Mouse (Mus musculus) erythroblast, embryonic 14.5 days (primary cell): Measurements from ENCODE around the gene Kcna10. TPM values are rescaled to one million over a fixed set of nuclear protein-coding genes. Genes with fewer than 3 reads are reported as not detected.

Experiments
- H3K27me3 ChIP-seq: 2 replicates; pipeline ENCODE4 v1.6.1; 2012; ENCODE audit warnings: inconsistent platforms; ENCODE audit not compliant: control insufficient read depth
- H3K36me3 ChIP-seq: 2 replicates; pipeline ENCODE4 v1.6.1; 2012; ENCODE audit warnings: mild to moderate bottlenecking, inconsistent platforms; ENCODE audit not compliant: control insufficient read depth
- H3K4me1 ChIP-seq: 2 replicates; pipeline ENCODE4 v1.6.1; 2012; ENCODE audit warnings: inconsistent platforms; ENCODE audit not compliant: control insufficient read depth
- H3K4me3 ChIP-seq: replicated peaks from 2 replicates; pipeline ENCODE3; 2012; ENCODE audit warnings: moderate library complexity, mild to moderate bottlenecking, inconsistent platforms
- H3K9me3 ChIP-seq: 2 replicates; pipeline ENCODE4 v1.6.1; 2012; ENCODE audit warnings: low read length, inconsistent platforms, mixed read lengths; ENCODE audit not compliant: control insufficient read depth
- GATA1 ChIP-seq: IDR thresholded peaks from 2 replicates; pipeline ENCODE4 v1.6.1; 2012; ENCODE audit warnings: low read length, inconsistent platforms, mixed read lengths
- TAL1 ChIP-seq: IDR thresholded peaks from 3 replicates; pipeline ENCODE4 v1.6.1; 2012; ENCODE audit warnings: low read length, inconsistent platforms, mixed read lengths
- polyA plus RNA-seq: library from polyadenylated mRNA; stranded (reverse); fragments of >175 nt; gene quantifications from 2 replicates; pipeline ENCODE4 v1.2.3, GENCODE M21; 2012

Kcna10 gene
- not detected in 2 replicates for polyA plus RNA-seq

DNA sequence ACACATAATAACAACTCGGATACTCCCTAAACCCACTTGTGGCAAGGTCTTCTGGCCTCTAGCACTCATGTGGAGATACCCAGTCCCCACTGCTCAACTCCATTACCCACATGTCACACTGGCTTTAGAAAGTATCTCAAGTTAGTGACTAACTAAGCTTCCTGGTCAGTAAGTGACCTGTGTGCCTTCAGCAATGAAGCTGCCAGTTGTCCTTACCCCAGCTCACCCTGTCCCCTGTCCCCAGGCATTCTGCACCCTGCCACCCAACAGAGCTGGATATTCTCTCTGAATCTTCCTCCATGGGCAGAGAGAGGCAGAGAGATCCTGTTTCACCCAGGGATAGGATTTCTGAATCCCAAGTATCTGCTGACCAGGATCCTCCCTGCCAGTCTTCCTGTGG is at the start of gene Kcna10:
Gene Kcna10, plus strand, starts transcription at position 301 of the 400 bp plus-strand sequence.
- Histone ChIP-seq H3K4me3 (no peak within 1 kb of the TSS), H3K27me3 (no peaks in the 10 kb centered on the region)

DNA sequence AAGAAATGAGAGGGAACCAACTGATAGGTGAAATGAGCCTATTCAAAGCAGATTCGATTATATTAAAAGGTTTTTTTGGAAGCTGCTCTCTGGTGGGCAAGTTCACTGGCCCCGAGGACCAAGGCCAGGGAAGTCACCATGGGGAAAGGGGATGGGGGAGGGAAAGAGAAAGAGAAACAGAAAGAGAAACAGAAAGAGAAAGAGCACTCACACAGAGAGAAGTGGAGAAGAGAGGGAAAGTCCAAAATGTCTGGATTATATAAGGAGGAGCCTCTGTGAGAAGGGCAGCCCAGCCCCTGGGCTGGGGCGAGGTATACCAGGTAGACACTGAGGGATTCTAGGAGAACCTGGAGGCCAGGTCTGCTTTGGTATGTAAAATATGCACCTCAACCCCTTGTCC is 48.4 kb upstream of the Kcna10 start:
- Histone ChIP-seq H3K4me3 (no peak overlapping the region), H3K27me3 (no peaks in the 10 kb centered on the region), H3K9me3 (no peaks in the 10 kb centered on the region), H3K4me1 (no peaks in the 10 kb centered on the region), H3K36me3 (no peaks in the 10 kb centered on the region)
- no peak for TF ChIP-seq TAL1
- TF ChIP-seq GATA1, result no peak

More for the DNA sequence above, at the start of gene Kcna10:
- H3K4me1 ChIP-seq, result no peaks in the 10 kb centered on the region
- TF ChIP-seq GATA1, result no peak
- TF ChIP-seq TAL1, result no peak
- H3K9me3 ChIP-seq, result no peaks in the 10 kb centered on the region
- H3K36me3 ChIP-seq, result no peaks in the 10 kb centered on the region

DNA sequence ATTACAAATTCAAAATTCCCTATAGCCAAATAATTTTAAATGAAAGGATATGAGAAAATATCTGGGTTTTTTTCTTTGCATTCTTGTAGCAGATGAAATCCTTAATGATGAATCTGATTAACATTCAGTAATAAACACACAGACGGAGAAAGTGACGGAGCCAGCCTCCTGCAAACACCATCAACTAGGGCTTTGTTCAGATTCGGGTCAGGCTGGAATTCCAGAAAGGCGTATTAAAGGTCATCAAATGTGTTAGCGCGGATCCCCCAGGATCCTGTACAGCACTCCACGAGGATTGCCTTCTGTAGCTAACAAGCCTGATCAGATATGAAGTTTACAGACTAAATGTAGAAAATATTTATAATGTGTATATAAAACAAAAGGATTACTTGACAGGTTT is 35.7 kb upstream of the Kcna10 start:
- H3K4me3 ChIP-seq, result no peak overlapping the region
- H3K9me3 ChIP-seq, result no peaks in the 10 kb centered on the region
- no peaks in the 10 kb centered on the region for H3K36me3 ChIP-seq
- no peak for TF ChIP-seq TAL1
- no peak for TF ChIP-seq GATA1
- no peaks in the 10 kb centered on the region for H3K27me3 ChIP-seq
- no peaks in the 10 kb centered on the region for H3K4me1 ChIP-seq

DNA sequence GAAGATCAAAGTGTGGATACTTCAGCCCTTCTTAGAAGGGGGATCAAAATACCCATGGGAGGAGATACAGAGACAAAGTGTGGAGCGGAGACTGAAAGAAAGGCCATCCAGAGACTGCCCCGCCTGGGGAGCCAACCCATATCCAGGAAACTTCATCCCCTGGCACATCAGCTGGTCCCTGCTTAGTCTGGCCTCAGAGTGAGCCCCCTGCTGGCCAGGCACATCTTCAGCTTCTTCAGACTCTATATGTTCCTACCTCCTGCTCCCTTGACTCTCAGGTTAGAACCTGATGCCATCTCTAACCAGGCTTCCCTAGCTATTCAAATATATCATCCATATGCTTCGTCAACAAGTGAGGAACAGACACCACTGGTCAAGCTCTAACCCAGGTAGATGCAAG is 33.9 kb upstream of the Kcna10 start:
- H3K4me3 ChIP-seq, result no peak overlapping the region
- no peaks in the 10 kb centered on the region for H3K36me3 ChIP-seq
- TF ChIP-seq GATA1, result no peak
- no peak for TF ChIP-seq TAL1
- H3K4me1 ChIP-seq, result no peaks in the 10 kb centered on the region
- no peaks in the 10 kb centered on the region for H3K9me3 ChIP-seq
- H3K27me3 ChIP-seq, result no peaks in the 10 kb centered on the region

- no peaks in the 10 kb centered on the region for H3K27me3 ChIP-seq
- no peaks in the 10 kb centered on the region for H3K9me3 ChIP-seq
- H3K4me3 ChIP-seq, result no peak overlapping the region
- no peaks in the 10 kb centered on the region for H3K4me1 ChIP-seq
- TF ChIP-seq TAL1, result no peak
- TF ChIP-seq GATA1, result no peak
- H3K36me3 ChIP-seq, result no peaks in the 10 kb centered on the region
Observed at GRCm38 (mm10) chr3:107150469-107150868, 32.4 kb upstream of the Kcna10 start.

DNA sequence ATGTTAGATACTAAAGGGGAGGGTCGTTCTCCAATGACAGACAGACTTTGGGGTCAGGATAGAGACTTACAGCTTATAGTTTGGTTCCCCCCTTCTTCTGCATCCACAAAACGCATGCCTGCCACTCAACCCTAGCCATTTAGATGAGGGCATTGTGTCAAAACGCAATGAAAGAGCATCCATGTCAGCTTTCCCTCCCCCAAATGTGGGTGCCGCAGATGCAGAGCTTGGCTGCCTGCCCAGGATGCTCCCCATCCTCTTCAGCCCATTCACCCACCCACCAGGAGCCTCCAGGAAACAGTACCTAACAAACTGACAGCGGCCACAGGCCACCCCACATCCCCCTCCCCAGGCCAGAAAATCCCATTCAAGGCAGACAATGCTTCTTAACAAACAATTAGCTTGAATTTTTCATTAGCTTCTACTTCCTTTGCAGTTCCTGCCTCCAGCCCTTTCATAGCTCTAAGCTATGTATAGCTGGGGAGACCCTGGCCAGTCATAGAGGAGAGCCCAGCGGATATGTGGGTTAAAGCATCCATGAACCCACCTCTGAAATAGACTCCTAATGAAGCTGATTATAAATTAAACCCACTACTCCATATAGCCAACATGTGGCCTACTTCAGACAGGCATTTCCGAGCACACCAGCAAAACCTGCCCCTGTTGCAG is 31.9 kb upstream of the Kcna10 start:
- Histone ChIP-seq H3K36me3 (no peaks in the 10 kb centered on the region), H3K4me1 (no peaks in the 10 kb centered on the region), H3K27me3 (no peaks in the 10 kb centered on the region), H3K9me3 (no peaks in the 10 kb centered on the region), H3K4me3 (no peak overlapping the region)
- TF ChIP-seq TAL1 (no peak), GATA1 (no peak)

GRCm38 (mm10) chr3:107153772-107154655 is 28.8 kb upstream of the Kcna10 start:
- H3K27me3 ChIP-seq, result no peaks in the 10 kb centered on the region
- TF ChIP-seq GATA1 (no peak), TAL1 (no peak)
- H3K4me1 ChIP-seq, result no peaks in the 10 kb centered on the region
- no peak overlapping the region for H3K4me3 ChIP-seq
- no peaks in the 10 kb centered on the region for H3K9me3 ChIP-seq
- no peaks in the 10 kb centered on the region for H3K36me3 ChIP-seq

- H3K9me3 ChIP-seq, result no peaks in the 10 kb centered on the region
- H3K36me3 ChIP-seq, result no peaks in the 10 kb centered on the region
- H3K4me3 ChIP-seq, result no peak overlapping the region
- H3K4me1 ChIP-seq, result no peaks in the 10 kb centered on the region
- H3K27me3 ChIP-seq, result peaks cover 6% of the 10 kb centered on the region; the same call in 1 of the 2 replicates
- TF ChIP-seq GATA1 (no peak), TAL1 (no peak)
Observed at GRCm38 (mm10) chr3:107158856-107159255, 24.0 kb upstream of the Kcna10 start.

DNA sequence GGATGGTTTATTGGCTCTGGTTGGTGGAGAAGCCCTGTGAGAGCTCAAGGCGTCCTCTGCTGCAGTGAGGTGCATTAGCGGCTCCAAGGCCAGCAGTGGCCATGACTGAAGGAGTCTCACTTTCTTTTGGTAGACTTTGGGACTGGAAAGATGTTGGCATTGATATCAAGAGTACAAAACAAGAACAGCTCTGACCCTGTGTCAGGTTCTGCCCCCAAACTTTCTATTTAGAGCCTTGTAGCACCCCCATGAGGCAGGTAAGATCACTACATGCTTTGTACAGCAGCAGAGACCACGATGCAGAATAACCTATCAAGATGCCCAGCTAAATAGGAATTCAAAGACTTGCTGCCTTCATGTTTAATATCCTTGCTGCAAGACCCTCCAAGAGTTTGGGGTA is 23.4 kb upstream of the Kcna10 start:
- Histone ChIP-seq H3K9me3 (no peaks in the 10 kb centered on the region), H3K36me3 (no peaks in the 10 kb centered on the region), H3K4me1 (no peaks in the 10 kb centered on the region), H3K27me3 (peaks cover 6% of the 10 kb centered on the region; the same call in 1 of the 2 replicates), H3K4me3 (no peak overlapping the region)
- TF ChIP-seq TAL1 (no peak), GATA1 (no peak)
